ENCODE assay signal across 23 mouse cellular contexts in genomic region chr12:72769546-72770230, GRCm38 (mm10). TPM values are rescaled to one million over a fixed set of nuclear protein-coding genes. Genes with fewer than 3 reads are reported as not detected.
A peak's percentile ranks its signal among the peaks of the same experiment; 100 is the strongest.
DNase-seq lines count a peak whose midpoint lies in the region; ATAC-seq and TF ChIP-seq lines count a peak whose summit lies in the region.
"Had no signal": no experiment of that assay in that cellular context is flagged by ENCODE, and none has a peak within 500 bp of the region (broad histone marks: within the 10 kb centered on the region; RNA-seq: fewer than 3 reads in every experiment).

No protein-coding gene starts in this region.

- no peak overlapping the region for H3K9ac ChIP-seq in heart, embryonic 14.5 days (ENCODE audit: low read length)
- H3K9ac ChIP-seq in midbrain, embryonic 15.5 days = no peak overlapping the region
- H3K9ac ChIP-seq in midbrain, postnatal 0 days (replicated peaks; ENCODE audit: low read length, poor library complexity, severe bottlenecking) = no peak overlapping the region
- H3K9ac ChIP-seq in liver, embryonic 15.5 days = no peak overlapping the region
- H3K9ac ChIP-seq: embryonic facial prominence, embryonic 15.5 days; forebrain, embryonic 12.5 days; heart, embryonic 15.5 days; neural tube, embryonic 12.5 days; stomach, embryonic 15.5 days had no signal

- H3K36me3 ChIP-seq in heart, embryonic 14.5 days (ENCODE audit: control insufficient read depth, insufficient read depth, low read length) = no peaks in the 10 kb centered on the region
- peaks cover 12% of the 10 kb centered on the region; the same call in 1 of the 2 replicates for H3K36me3 ChIP-seq in heart, embryonic 10.5 days
- H3K36me3 ChIP-seq in midbrain, embryonic 15.5 days (replicated peaks) = no peaks in the 10 kb centered on the region
- H3K36me3 ChIP-seq in midbrain, postnatal 0 days (ENCODE audit: insufficient read depth, low read length) = no peaks in the 10 kb centered on the region
- peaks cover 11% of the 10 kb centered on the region for H3K36me3 ChIP-seq in liver, embryonic 15.5 days (replicated peaks)
- no peaks in the 10 kb centered on the region for H3K36me3 ChIP-seq in kidney, adult 2 months (ENCODE audit: control insufficient read depth, insufficient read depth, low read length)
- H3K36me3 ChIP-seq: neural tube, embryonic 12.5 days; stomach, embryonic 15.5 days had no signal

- no peaks in the 10 kb centered on the region for H3K9me3 ChIP-seq in heart, embryonic 14.5 days (ENCODE audit: control insufficient read depth, low read length)
- no peaks in the 10 kb centered on the region for H3K9me3 ChIP-seq in heart, embryonic 10.5 days
- H3K9me3 ChIP-seq in midbrain, embryonic 15.5 days = no peaks in the 10 kb centered on the region
- no peaks in the 10 kb centered on the region for H3K9me3 ChIP-seq in midbrain, postnatal 0 days (ENCODE audit: low read length)
- no peaks in the 10 kb centered on the region for H3K9me3 ChIP-seq in liver, embryonic 15.5 days (replicated peaks)
- H3K9me3 ChIP-seq: embryonic facial prominence, embryonic 15.5 days; forebrain, embryonic 12.5 days; heart, embryonic 15.5 days; hindbrain, embryonic 10.5 days; limb, embryonic 10.5 days; neural tube, embryonic 12.5 days; stomach, embryonic 15.5 days had no signal

- H3K4me3 ChIP-seq in heart, embryonic 14.5 days (ENCODE audit: control insufficient read depth in 1 of 2, insufficient read depth in 1 of 2, low read depth in 1 of 2, low read length in 2 of 2) = no peak overlapping the region
- no peak overlapping the region for H3K4me3 ChIP-seq in heart, embryonic 10.5 days
- H3K4me3 ChIP-seq in midbrain, embryonic 15.5 days = no peak overlapping the region
- no peak overlapping the region for H3K4me3 ChIP-seq in midbrain, postnatal 0 days (ENCODE audit: low read depth, low read length)
- H3K4me3 ChIP-seq in liver, embryonic 15.5 days (replicated peaks) = no peak overlapping the region
- H3K4me3 ChIP-seq in kidney, adult 2 months (ENCODE audit: insufficient read depth, low read depth, low read length) = no peak overlapping the region
- H3K4me3 ChIP-seq: embryonic facial prominence, embryonic 15.5 days; forebrain, embryonic 12.5 days; heart, embryonic 15.5 days; hindbrain, embryonic 10.5 days; layer of hippocampus, adult 2 months; limb, embryonic 10.5 days; neural tube, embryonic 12.5 days; stomach, embryonic 15.5 days had no signal

- TF ChIP-seq CTCF in midbrain, postnatal 0 days (IDR thresholded peaks at IDR 0.05) = no peak
- TF ChIP-seq CTCF in kidney, adult 2 months (conservative IDR thresholded peaks at IDR 0.05; ENCODE audit: insufficient read depth, insufficient read length, low read depth, low read length) = no peak

- 64% methylated on average over 5 of the region's 5 CpGs for WGBS in heart, embryonic 14.5 days
- WGBS in heart, embryonic 10.5 days = 76% methylated on average over 5 of the region's 5 CpGs
- WGBS in midbrain, embryonic 15.5 days = 95% methylated on average over 5 of the region's 5 CpGs
- WGBS in midbrain, postnatal 0 days = 92% methylated on average over 5 of the region's 5 CpGs
- 54% methylated on average over 5 of the region's 5 CpGs for WGBS in liver, embryonic 15.5 days (ENCODE audit: insufficient replicate concordance)
- WGBS in kidney, adult 2 months = 93% methylated on average over 5 of the region's 5 CpGs

- no peak for TF ChIP-seq POLR2A in kidney, adult 2 months (IDR thresholded peaks at IDR 0.05; ENCODE audit: low read depth, low read length)

- H3K27me3 ChIP-seq in heart, embryonic 14.5 days (ENCODE audit: control insufficient read depth, insufficient read depth, low read length) = no peaks in the 10 kb centered on the region
- H3K27me3 ChIP-seq in heart, embryonic 10.5 days (ENCODE audit: insufficient read depth, poor library complexity, severe bottlenecking) = no peaks in the 10 kb centered on the region
- H3K27me3 ChIP-seq in midbrain, embryonic 15.5 days (replicated peaks) = no peaks in the 10 kb centered on the region
- no peaks in the 10 kb centered on the region for H3K27me3 ChIP-seq in midbrain, postnatal 0 days (ENCODE audit: insufficient read depth, low read length)
- no peaks in the 10 kb centered on the region for H3K27me3 ChIP-seq in liver, embryonic 15.5 days
- H3K27me3 ChIP-seq in kidney, adult 2 months (replicated peaks; ENCODE audit: control insufficient read depth, insufficient read depth, low read length) = no peaks in the 10 kb centered on the region
- H3K27me3 ChIP-seq: embryonic facial prominence, embryonic 15.5 days; forebrain, embryonic 12.5 days; heart, embryonic 15.5 days; neural tube, embryonic 12.5 days; stomach, embryonic 15.5 days had no signal

- H3K4me2 ChIP-seq in heart, embryonic 14.5 days (ENCODE audit: low read length) = no peak overlapping the region
- H3K4me2 ChIP-seq in midbrain, embryonic 15.5 days = no peak overlapping the region
- no peak overlapping the region for H3K4me2 ChIP-seq in midbrain, postnatal 0 days (ENCODE audit: low read depth, low read length, poor library complexity, severe bottlenecking)
- H3K4me2 ChIP-seq in liver, embryonic 15.5 days = no peak overlapping the region
- H3K4me2 ChIP-seq: embryonic facial prominence, embryonic 15.5 days; forebrain, embryonic 12.5 days; heart, embryonic 15.5 days; neural tube, embryonic 12.5 days; stomach, embryonic 15.5 days had no signal

- H3K4me1 ChIP-seq in heart, embryonic 14.5 days (ENCODE audit: control insufficient read depth in 2 of 2, insufficient read depth in 2 of 2, low read length in 2 of 2) = peaks cover 6 to 16% of the 10 kb centered on the region in 2 experiments
- peaks cover 10% of the 10 kb centered on the region; the same call in 1 of the 2 replicates for H3K4me1 ChIP-seq in heart, embryonic 10.5 days
- no peaks in the 10 kb centered on the region; the same call in 1 of the 2 replicates for H3K4me1 ChIP-seq in midbrain, embryonic 15.5 days
- H3K4me1 ChIP-seq in midbrain, postnatal 0 days (ENCODE audit: insufficient read depth, low read length) = 0 out of 2 replicates have a peak, but pooled peaks cover 4% of the 10 kb centered on the region
- peaks cover 36% of the 10 kb centered on the region for H3K4me1 ChIP-seq in liver, embryonic 15.5 days (replicated peaks)
- peaks cover 2% of the 10 kb centered on the region for H3K4me1 ChIP-seq in kidney, adult 2 months (ENCODE audit: control insufficient read depth, insufficient read depth, low read length)
- H3K4me1 ChIP-seq: hindbrain, embryonic 10.5 days; limb, embryonic 10.5 days; neural tube, embryonic 12.5 days had no signal

- no peak for DNase-seq in heart, embryonic 10.5 days (ENCODE audit: low spot score)
- DNase-seq in midbrain, postnatal 0 days (ENCODE audit: low spot score) = no peak
- DNase-seq in kidney, adult 2 months = no peak
- DNase-seq: cerebellum, adult 9-10 months; gastrocnemius, postnatal 14 days; lung, adult 2 months; spleen, adult 18-20 months; thymus, postnatal 14 days had no signal

- H3K27ac ChIP-seq in heart, embryonic 14.5 days (replicated peaks in 1 of 2; ENCODE audit: control insufficient read depth in 1 of 2, insufficient read depth in 1 of 2, low read depth in 2 of 2, low read length in 2 of 2) = peak overlapping the region in 1 of 2 experiments; percentile 47; a peak in 1 of 4 replicates
- no peak overlapping the region for H3K27ac ChIP-seq in heart, embryonic 10.5 days
- H3K27ac ChIP-seq in midbrain, embryonic 15.5 days = no peak overlapping the region
- H3K27ac ChIP-seq in midbrain, postnatal 0 days (ENCODE audit: low read depth, low read length) = no peak overlapping the region
- no peak overlapping the region; the same call in 1 of the 2 replicates for H3K27ac ChIP-seq in liver, embryonic 15.5 days (replicated peaks)
- no peak overlapping the region for H3K27ac ChIP-seq in kidney, adult 2 months (ENCODE audit: insufficient read depth, low read depth, low read length)
- H3K27ac ChIP-seq: embryonic facial prominence, embryonic 15.5 days; forebrain, embryonic 12.5 days; heart, embryonic 15.5 days; hindbrain, embryonic 10.5 days; layer of hippocampus, adult 2 months; limb, embryonic 10.5 days; macrophage; neural tube, embryonic 12.5 days; stomach, embryonic 15.5 days had no signal

- 0 out of 2 replicates have a peak, but pooled peaks have one; percentile 26 for ATAC-seq in heart, embryonic 14.5 days (ENCODE audit: insufficient number of reproducible peaks, insufficient read depth, low FRiP score, low read depth)
- ATAC-seq in midbrain, embryonic 15.5 days (replicated peaks) = 0 out of 2 replicates have a peak, but pooled peaks have one; percentile 20
- ATAC-seq in midbrain, postnatal 0 days (ENCODE audit: low FRiP score) = no peak
- peak; percentile 53 for ATAC-seq in liver, embryonic 15.5 days (ENCODE audit: insufficient read depth)
- no peak for ATAC-seq in granulocyte monocyte progenitor cell, adult 5-6 weeks (replicated peaks; ENCODE audit: poor library complexity, severe bottlenecking)
- ATAC-seq: inflammation-experienced regulatory T-cells, adult 6 months; midbrain, embryonic 16.5 days had no signal

RNA-seq across cellular contexts. Expression of gene Ppm1a, which starts 12.4 kb away (rescaled TPM):
- 64.1 and 75.9 TPM in 2 replicates for polyA plus RNA-seq in heart, embryonic 14.5 days (2014; fragmentation: Nextera tagmentation; extraction: Ambion mirVana)
- 36.0 and 49.3 TPM in 2 replicates for polyA plus RNA-seq in heart, embryonic 10.5 days (2016; fragmentation: Nextera tagmentation; extraction: Ambion mirVana)
- 57.2 and 62.3 TPM in 2 replicates for polyA plus RNA-seq in midbrain, embryonic 15.5 days (2015; fragmentation: Nextera tagmentation; extraction: Ambion mirVana)
- 170 and 198 TPM in 2 replicates for total RNA-seq in midbrain, postnatal 0 days (2014; rRNA removed)
- 70.6 and 79.3 TPM in 2 replicates for polyA plus RNA-seq in midbrain, postnatal 0 days (2015; fragmentation: Nextera tagmentation; extraction: Ambion mirVana)
- polyA plus RNA-seq in liver, embryonic 15.5 days (2015; fragmentation: Nextera tagmentation; extraction: Ambion mirVana) = 26.2 and 27.7 TPM in 2 replicates
- 52.5 and 63.6 TPM in 2 replicates for total RNA-seq in granulocyte monocyte progenitor cell, adult 5-6 weeks (2014; fragmentation: Nextera tagmentation)
- 104 and 111 TPM in 2 replicates for total RNA-seq in granulocyte monocyte progenitor cell, adult 5-6 weeks (2017)
- polyA plus RNA-seq in kidney, adult 2 months (2012; rRNA removed) = 50.1 and 68.8 TPM in 2 replicates

Comparison
In these comparisons a context has a peak if more than half of its experiments do, and no peak if none do; other contexts are left out.
1. ATAC-seq: peak in heart, embryonic 14.5 days (single experiment), midbrain, embryonic 15.5 days (single experiment) and liver, embryonic 15.5 days (single experiment); none in midbrain, postnatal 0 days (single experiment) and granulocyte monocyte progenitor cell, adult 5-6 weeks (single experiment).